Mouse (Mus musculus): ENCODE results near the gene Mrpl32.

- TF ChIP-seq CTCF (conservative IDR thresholded peaks at IDR 0.05; ENCODE audit: insufficient read depth, insufficient read length, low read depth, low read length) (no peak), POLR2A (IDR thresholded peaks at IDR 0.05; ENCODE audit: low read depth, low read length) (no peak)
Measured at GRCm38 (mm10) chr13:14649301-14649700, 36.3 kb upstream of the Mrpl32 start.
